Mouse (Mus musculus): ENCODE data around the gene Snrk.

The Snrk gene

GRCm38 (mm10) chr9:122117112-122117616, at the start of gene Snrk:
Gene Snrk, plus strand, starts transcription at chr9:122117266.
- DNase-seq (ENCODE audit: low spot score in 2 of 2) = peak; percentile 78 to 87

DNA sequence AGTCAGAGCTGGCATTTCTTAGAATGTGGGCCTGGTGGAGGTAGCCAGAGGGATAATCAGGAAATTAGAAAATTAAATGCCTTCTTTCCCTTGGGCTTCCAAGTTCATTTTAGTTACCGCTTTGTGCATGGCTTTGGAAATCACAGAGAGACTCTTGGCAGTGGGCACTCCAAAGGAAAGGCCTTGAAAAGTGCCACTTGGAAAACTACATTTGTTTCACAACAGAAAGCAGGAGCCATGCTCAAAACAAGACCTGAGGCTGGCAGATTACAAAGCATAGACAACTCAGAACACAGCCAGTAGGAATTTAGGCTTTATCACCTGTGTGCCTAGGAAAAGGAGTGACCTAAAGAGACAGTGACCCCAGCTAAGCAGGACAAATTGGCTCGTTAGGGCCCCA, 49.4 kb upstream of the Snrk start:
- DNase-seq (ENCODE audit: low spot score in 2 of 2) = no peak

- no peak for DNase-seq (ENCODE audit: low spot score in 2 of 2)
These were observed 47.4 kb upstream of the Snrk start for GRCm38 (mm10) chr9:122069560-122070174.

- no peak for DNase-seq (ENCODE audit: low spot score in 2 of 2)
These were observed 43.1 kb upstream of the Snrk start for GRCm38 (mm10) chr9:122073980-122074379.

DNA sequence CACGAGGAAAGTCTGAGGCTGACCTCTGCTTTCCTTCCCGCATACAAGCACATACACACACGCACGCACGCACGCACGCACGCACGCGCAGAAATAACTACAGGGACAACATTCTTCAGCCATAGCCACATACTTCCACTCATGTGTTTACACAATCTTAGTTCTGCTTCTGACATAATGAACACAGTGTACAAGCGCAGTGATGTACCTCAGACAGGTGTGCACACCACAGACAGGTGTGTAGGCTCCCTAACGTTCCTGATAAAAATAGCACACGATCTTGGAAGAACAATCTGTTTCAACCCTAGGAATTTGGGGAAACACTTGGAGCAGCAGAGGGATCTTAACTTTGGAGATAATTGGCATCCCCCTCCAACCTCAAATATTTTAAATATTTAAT, 42.5 kb upstream of the Snrk start:
- no peak for DNase-seq (ENCODE audit: low spot score in 2 of 2)

DNA sequence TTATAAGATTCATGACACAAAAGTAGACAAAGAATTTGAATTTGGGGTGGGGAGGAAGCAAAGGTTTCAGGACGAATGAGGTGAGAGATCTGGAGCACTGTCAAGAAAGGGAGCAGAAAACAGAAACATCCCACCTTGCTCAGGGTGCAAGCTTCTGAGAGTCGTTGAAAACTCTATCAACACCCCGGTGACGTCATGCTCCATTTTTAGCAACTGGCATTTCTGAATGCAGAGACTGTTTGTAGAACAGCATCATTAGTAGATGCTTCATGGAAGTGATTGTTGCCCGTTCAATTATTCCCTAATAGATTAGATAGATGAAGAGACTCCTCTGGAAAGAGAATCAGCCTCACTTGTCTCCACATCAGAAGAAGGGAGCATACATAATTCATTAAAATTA, 38.6 kb upstream of the Snrk start:
- no peak for DNase-seq (ENCODE audit: low spot score in 2 of 2)

DNA sequence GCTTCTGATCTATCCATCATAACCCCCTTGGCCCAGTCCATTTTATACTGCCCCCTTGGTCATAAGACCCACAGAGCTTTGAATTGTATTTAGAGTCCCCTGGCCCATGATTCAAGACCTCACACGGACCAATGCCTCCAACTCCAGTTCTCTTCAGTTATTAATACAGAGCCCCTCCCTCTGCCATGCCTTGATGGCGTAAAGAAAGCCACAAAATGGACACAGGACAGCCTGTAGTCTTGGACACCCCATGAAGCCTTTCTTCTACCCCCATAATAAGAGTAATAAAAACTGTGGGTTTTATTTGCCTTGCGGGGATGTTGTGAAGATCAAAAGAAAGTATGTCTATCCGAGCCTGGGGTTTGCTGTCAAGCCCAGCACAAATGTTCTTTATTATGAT, 33.4 kb upstream of the Snrk start:
- DNase-seq (ENCODE audit: low spot score in 2 of 2) = no peak

GRCm38 (mm10) chr9:122084175-122084574, 32.9 kb upstream of the Snrk start:
- no peak for DNase-seq (ENCODE audit: low spot score in 2 of 2)

DNA sequence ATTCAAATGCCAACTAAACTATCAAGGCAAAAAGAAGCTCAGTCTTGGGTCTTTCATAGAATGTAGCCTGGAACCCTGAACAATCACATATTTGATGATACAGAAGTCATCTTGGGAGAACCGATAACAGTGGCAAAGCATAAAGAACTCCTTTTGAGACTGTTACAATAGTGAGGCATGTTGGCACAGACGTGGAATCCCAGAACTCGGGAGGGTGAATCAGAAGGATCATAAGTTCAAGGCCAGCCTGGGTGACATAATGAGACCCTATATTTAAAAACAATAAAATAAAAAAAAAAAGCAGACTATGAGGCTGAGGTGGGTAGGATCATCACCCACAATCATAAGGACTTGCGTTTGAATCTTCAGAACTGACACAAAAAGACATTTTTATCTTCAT, 32.4 kb upstream of the Snrk start:
- no peak for DNase-seq (ENCODE audit: low spot score in 2 of 2)

DNA sequence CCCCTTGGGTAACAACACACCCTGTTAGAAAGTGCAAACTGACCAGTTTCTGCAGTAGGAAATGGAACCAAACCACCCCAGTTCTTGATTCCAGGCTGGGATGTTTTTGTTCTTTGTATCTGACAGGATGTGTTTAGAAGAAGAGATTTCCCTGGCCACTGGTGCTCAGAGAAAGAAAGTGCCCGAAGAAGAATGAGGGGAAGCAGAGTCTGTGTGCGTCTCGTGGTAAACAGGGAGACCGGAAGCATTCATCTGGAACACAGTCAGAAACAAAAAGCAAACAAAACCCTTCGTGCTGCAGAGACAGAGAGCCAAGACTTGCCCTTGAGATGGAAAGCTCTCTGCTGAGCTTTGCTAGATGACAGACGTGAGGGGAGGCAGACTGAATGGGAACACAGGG, 32.0 kb upstream of the Snrk start:
- peak in 1 of 2 experiments; percentile 18 for DNase-seq (ENCODE audit: low spot score in 2 of 2)

DNA sequence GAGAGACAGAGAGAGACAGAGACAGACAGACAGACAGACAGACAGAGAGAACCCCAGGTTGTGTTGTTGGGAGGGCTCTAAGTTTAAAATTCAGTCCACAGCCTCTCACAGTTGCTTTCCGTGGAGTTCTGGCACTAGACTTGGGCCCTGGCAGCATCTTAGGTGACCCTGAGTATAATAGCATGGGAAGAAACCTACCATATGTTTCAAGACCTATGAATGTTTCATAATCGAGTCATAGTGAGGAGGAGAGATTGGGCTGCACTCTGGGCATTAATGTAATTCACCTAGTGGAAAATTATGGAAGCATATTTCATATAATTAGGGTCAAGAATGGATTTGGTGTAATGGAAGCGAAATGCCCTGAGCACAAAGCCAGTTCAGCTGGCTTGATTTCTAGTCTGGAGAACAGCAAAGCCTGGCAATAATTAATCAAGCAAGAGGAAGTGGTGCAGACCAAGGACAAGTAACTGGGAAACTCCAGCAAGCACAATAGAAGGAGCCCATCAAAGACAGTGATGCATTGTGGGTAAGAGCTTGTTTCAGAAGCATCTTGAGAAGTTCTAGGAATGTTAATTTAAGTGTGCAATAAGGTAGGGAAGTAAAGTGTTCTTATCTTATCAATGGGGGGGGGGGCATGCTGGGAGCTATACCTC, 31.4 kb upstream of the Snrk start:
- DNase-seq (ENCODE audit: low spot score in 2 of 2) = no peak

GRCm38 (mm10) chr9:122087086-122087485, 30.0 kb upstream of the Snrk start:
- DNase-seq (ENCODE audit: low spot score in 2 of 2) = no peak

- no peak for DNase-seq (ENCODE audit: low spot score in 2 of 2)
These were observed 25.9 kb upstream of the Snrk start for GRCm38 (mm10) chr9:122091171-122091570.

DNA sequence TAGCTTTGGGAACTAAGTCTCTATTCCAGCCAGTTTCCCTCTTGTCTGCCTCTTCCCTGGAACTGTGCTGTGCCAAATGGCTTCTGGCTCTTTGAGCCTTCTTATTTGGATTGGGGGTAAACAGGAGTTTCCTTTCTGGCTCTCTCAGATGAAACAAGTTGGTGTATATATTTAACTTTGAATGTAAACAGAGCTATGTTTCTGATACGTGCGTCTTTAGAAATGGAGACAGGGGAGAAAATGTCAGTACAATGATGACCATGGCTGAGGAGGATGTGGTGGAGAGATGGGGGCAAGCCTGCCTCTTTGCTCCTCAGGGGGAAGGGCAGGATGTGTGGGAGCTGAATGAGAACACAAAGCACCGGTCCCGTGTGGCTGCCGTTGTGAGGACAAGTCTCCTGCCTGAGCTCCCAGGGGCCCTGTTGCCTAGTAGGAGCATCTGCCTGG, 25.3 kb upstream of the Snrk start:
- DNase-seq (ENCODE audit: low spot score in 2 of 2) = no peak

- no peak for DNase-seq (ENCODE audit: low spot score in 2 of 2)
These were observed 22.9 kb upstream of the Snrk start for GRCm38 (mm10) chr9:122094171-122094570.

DNA sequence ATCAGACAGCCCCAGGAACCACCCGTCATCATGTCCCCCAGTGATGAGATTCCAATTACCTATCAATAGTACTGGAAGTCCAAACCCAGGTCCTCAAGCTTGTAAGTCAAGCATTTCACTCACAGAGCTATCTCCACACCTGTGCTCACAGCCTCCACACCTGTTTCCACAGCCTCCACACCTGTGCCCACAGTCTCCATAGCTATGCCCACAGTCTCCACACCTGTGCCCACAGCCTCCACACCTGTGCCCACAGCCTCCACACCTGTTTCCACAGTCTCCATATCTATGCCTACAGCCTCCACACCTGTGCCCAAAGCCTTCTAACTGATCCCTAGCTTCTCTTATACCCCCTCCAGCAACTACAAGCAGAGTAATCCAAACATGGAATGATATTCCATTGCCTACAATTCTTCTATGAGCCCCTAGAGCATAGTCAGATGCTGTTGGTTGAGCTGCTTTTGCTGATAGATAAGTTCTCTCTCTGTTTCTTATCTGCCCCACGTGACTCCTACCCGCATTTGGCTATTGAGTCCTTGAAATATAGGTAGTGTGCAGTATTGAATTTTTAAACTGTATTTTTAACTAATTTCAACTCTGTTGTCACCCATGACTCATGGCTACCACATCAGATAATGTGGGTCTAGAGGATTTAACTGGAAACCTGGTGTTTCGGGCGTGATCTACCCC, 20.1 kb upstream of the Snrk start:
- no peak for DNase-seq (ENCODE audit: low spot score in 2 of 2)

DNA sequence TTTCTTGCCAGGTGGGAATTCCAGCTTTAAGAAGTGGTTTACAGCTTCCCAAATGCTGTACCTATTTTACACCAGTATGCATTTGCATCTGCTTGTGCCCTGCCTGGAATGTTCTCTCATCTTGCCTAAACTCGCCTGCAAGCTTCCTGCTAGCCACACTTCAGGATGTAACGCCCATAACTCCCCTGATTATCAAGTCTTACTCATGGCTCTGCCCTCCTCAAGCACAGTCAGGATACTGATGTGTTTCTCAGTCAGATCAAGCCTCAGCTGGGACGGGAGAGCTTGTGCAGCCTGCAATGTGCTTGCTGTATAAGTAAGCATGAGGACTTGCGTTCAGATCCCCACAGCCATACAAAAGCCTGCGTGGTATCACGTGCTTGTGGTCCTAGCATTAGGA, 19.5 kb upstream of the Snrk start:
- DNase-seq (ENCODE audit: low spot score in 2 of 2) = no peak

DNA sequence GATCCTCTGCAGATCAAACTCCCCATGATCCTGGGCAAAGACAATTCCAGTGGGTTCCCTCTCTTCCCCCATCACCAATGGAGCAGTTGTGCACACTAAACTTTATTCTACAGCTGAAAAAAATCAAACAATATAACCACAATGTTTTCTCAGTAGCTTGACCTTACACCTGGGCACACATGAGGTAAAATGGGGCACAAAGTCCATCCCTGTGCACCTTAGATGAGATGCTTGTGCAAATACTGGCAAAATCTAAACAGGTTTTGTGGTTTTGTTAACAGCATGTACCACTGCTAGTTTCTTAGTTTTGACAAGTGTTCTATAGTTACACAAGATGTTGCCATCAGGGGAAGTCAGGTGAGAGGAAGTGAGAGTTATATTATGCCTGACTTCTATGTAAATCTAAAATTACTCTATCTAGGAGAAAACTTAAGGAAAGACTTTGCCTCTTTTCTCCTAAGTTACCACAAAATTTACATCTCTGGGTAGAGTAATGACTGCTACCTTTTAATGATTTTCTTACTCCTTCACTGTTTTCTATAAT, 16.4 kb upstream of the Snrk start:
- DNase-seq (ENCODE audit: low spot score in 2 of 2) = no peak

DNA sequence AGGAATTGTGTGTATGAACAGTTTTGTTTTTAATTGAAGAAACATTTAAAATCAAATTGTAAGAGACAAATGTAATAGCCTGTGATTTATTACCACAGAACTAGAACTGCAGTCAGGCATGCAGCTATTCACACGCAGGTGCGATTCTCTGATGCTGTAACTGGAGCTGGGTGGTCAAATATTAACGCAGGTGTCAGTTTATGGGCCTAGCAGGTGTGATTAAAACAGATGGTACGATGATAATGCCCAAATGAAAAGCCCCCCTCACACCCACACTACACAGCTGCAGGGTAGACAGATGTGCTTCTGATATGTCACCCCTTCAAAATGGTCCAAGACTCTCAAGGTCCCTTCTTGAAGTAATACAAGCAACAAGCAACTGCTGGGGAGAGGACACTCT, 15.9 kb upstream of the Snrk start:
- DNase-seq (ENCODE audit: low spot score in 2 of 2) = no peak

- no peak for DNase-seq (ENCODE audit: low spot score in 2 of 2)
These were observed 13.3 kb upstream of the Snrk start for GRCm38 (mm10) chr9:122103550-122104284.

- DNase-seq (ENCODE audit: low spot score in 2 of 2) = no peak
These were observed 12.7 kb upstream of the Snrk start for GRCm38 (mm10) chr9:122104285-122104829.

All from frontal cortex, postnatal 10 days (tissue).